Mouse (Mus musculus) hindbrain, embryonic 10.5 days (tissue): ENCODE measurements around the gene Oprm1. TPM values are rescaled to one million over a fixed set of nuclear protein-coding genes. Genes with fewer than 3 reads are reported as not detected.

Experiments used
- DNase-seq: peaks from one replicate; pipeline ENCODE4 v3.0.0-alpha.2; 2017; ENCODE audit warnings: low spot score
- H3K27ac ChIP-seq: fragments of 300-500 bp; sonication (generic); 2 replicates; pipeline ENCODE4 v1.5.1; 2016; ENCODE audit warnings: mild to moderate bottlenecking, moderate library complexity
- H3K27me3 ChIP-seq: fragments of 300-500 bp; sonication (generic); 2 replicates; pipeline ENCODE4 v1.6.1; 2016; ENCODE audit warnings: mild to moderate bottlenecking; ENCODE audit not compliant: poor library complexity, insufficient read depth, severe bottlenecking
- H3K36me3 ChIP-seq: fragments of 300-500 bp; sonication (generic); 2 replicates; pipeline ENCODE4 v1.6.1; 2016; ENCODE audit warnings: mild to moderate bottlenecking, moderate library complexity
- H3K4me1 ChIP-seq: fragments of 300-500 bp; sonication (generic); replicated peaks from 2 replicates; pipeline ENCODE4 v1.6.1; 2016; ENCODE audit warnings: mild to moderate bottlenecking
- H3K4me3 ChIP-seq: fragments of 300-500 bp; sonication (generic); 2 replicates; pipeline ENCODE4 v1.5.1; 2016; ENCODE audit warnings: mild to moderate bottlenecking, moderate library complexity
- H3K9me3 ChIP-seq: fragments of 300-500 bp; sonication (generic); 2 replicates; pipeline ENCODE4 v1.6.1; 2016; ENCODE audit warnings: mild to moderate bottlenecking, moderate library complexity
- WGBS: fragments of 180-500 bp; shearing (Covaris S2); methylation state at CpG from one replicate; pipeline ENCODE4 v1.1.7; 2016; 5-methylcytosine and 5-hydroxymethylcytosine counted together
- polyA plus RNA-seq: library from polyadenylated mRNA; unstranded; fragments of >200 nt; fragmentation: Nextera tagmentation; extraction: Ambion mirVana; gene quantifications from 2 replicates; pipeline ENCODE4 v1.2.1, GENCODE M21; 2016

Gene Oprm1
- polyA plus RNA-seq, 1 experiment from 2014 or later = not detected

DNA sequence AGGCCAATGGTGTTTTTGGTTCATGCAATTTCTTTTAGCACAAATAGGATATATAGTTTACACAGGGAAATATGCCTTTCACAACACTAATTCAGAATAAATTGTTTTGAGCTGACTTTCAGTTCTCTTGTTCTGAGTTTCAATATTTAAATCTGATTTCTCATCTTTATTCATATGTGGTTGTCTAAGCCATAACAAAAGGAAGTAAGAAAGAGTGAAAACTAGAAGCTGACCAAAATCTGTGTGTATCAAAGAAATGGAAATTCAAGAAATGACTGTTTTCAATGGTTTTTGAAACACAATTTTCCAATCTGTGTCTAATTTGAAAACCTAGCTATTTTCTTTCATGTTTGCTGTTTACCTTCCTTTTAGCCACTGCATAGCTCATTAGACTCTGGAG lies 282.7 kb downstream of the Oprm1 start:
- no peaks in the 10 kb centered on the region for H3K4me1 ChIP-seq
- no peak overlapping the region for H3K27ac ChIP-seq
- H3K27me3 ChIP-seq = no peaks in the 10 kb centered on the region
- H3K9me3 ChIP-seq = no peaks in the 10 kb centered on the region
- DNase-seq = no peak
- H3K36me3 ChIP-seq = no peaks in the 10 kb centered on the region
- H3K4me3 ChIP-seq = no peak overlapping the region

DNA sequence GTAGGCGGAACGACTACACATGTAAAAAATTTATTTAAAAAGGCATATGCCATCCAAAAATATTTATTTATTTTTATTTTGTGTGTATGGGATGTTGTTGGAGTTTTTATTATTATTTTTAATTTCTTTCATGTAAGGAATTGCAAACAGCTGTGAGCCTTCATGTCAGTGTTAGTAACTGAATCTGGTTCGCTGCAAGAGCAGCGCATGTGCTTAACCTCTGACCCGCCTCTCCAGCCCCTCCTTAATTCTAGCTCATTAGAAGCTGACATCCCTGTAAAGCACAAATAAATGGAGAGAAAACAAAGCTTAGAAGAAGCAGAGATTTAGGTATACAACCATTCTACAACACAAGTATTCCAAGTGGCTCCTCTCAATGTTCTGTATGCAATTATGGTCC lies 285.6 kb downstream of the Oprm1 start:
- no peak overlapping the region for H3K27ac ChIP-seq
- H3K4me3 ChIP-seq = no peak overlapping the region
- H3K4me1 ChIP-seq = no peaks in the 10 kb centered on the region
- no peaks in the 10 kb centered on the region for H3K27me3 ChIP-seq
- H3K36me3 ChIP-seq = no peaks in the 10 kb centered on the region
- 79% methylated on average over 5 of the region's 5 CpGs for WGBS
- no peak for DNase-seq
- H3K9me3 ChIP-seq = no peaks in the 10 kb centered on the region

DNA sequence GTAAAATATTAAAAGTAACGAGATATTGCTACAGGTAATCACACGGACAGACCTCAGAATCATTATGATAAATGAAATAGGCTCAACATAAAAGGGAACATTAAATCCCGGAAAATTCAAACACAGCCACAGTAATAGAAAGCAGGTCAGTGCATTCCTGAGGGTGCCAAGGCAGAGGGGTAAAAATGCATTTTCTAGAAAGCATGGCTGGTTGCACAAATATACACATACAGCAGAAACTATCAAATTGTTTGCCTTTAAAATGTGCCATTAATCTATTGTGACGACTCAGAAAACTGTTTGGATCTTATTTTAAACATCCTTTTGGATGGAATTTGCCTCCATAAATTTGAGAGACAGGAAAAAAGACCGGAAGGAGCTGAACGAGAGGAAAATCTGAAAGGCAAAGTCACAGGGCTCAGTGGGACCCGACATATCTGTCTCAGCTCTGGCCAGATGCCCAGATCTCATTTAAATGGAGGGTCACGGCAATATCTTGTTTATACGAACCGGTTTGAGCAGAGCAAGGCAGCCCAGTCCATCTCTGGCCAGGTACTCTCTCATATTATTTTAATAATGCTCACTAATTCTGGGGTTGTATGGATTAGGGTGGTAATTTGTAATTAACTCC lies 289.1 kb downstream of the Oprm1 start:
- H3K4me1 ChIP-seq = peaks cover 5% of the 10 kb centered on the region
- DNase-seq = no peak

DNA sequence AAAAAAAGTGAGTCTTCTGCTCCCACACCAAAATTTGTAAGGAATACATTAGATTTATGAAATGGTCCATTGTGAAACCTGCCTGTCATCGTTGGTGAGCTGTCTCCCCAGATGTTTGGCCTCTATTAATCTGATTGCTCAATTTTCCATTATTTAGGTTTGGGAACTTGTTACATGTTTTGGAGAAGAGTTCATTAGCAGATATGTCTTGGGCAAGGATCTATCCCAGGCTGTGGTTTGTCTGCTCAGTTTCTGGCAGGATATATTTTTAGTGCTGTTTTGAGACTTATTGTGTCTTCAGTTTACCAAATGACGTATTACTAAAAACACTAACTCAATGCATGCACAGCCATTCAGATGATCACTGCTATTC lies 289.6 kb downstream of the Oprm1 start:
- no peaks in the 10 kb centered on the region for H3K9me3 ChIP-seq
- H3K4me3 ChIP-seq = no peak overlapping the region
- no peaks in the 10 kb centered on the region for H3K36me3 ChIP-seq
- DNase-seq = no peak
- H3K27me3 ChIP-seq = no peaks in the 10 kb centered on the region
- peaks cover 10% of the 10 kb centered on the region for H3K4me1 ChIP-seq
- no peak overlapping the region for H3K27ac ChIP-seq
- WGBS = 85% methylated on average over 2 of the region's 2 CpGs

More for the DNA sequence above, 289.1 kb downstream of the Oprm1 start:
- Histone ChIP-seq H3K27me3 (no peaks in the 10 kb centered on the region), H3K4me3 (no peak overlapping the region), H3K9me3 (no peaks in the 10 kb centered on the region), H3K27ac (no peak overlapping the region), H3K36me3 (no peaks in the 10 kb centered on the region)
- WGBS = 86% methylated on average over 10 of the region's 10 CpGs

DNA sequence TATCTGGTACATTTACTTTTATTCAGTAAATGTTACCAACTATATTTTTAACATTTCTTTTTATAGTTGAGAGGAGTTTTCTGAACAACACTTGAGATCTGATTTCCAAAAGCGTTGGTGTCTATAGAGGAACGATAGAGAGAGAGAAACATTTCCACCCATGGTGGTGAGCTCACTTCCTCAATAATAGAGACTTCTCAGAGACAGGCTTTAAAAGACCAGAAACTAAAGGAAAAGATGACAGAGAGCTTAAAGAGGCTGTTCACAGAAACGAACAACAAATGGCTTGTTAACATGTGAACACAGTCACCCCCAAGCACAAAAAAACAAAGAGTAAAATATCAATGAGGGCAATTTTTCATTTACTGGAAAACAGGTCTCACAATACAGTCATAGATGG lies 291.6 kb downstream of the Oprm1 start:
- DNase-seq = no peak
- no peaks in the 10 kb centered on the region for H3K36me3 ChIP-seq
- 89% methylated on average over 3 of the region's 3 CpGs for WGBS

GRCm38 (mm10) chr10:7052315-7053017 lies 294.2 kb downstream of the Oprm1 start, which contains the start of gene Ipcef1:
Ipcef1 (minus strand) TSS chr10:7052478.
- Histone ChIP-seq H3K4me1 (peaks cover 10% of the 10 kb centered on the region), H3K4me3 (no peak within 1 kb of the TSS), H3K9me3 (no peaks in the 10 kb centered on the region), H3K27me3 (no peaks in the 10 kb centered on the region), H3K36me3 (no peaks in the 10 kb centered on the region), H3K27ac (peak within 1 kb of the TSS; percentile 70)
- peak; percentile 27 for DNase-seq
- WGBS = 21% methylated on average over 12 of the region's 12 CpGs

More for the DNA sequence above, 291.6 kb downstream of the Oprm1 start:
- Histone ChIP-seq H3K9me3 (no peaks in the 10 kb centered on the region), H3K4me3 (no peak overlapping the region), H3K27me3 (no peaks in the 10 kb centered on the region), H3K27ac (no peak overlapping the region), H3K4me1 (peaks cover 10% of the 10 kb centered on the region)

- H3K4me3 ChIP-seq = no peak overlapping the region
- no peak overlapping the region for H3K27ac ChIP-seq
- H3K36me3 ChIP-seq = no peaks in the 10 kb centered on the region
- no peaks in the 10 kb centered on the region for H3K9me3 ChIP-seq
- H3K4me1 ChIP-seq = peaks cover 10% of the 10 kb centered on the region
- H3K27me3 ChIP-seq = no peaks in the 10 kb centered on the region
- no peak for DNase-seq
- 75% methylated on average over 6 of the region's 6 CpGs for WGBS
These were observed 296.4 kb downstream of the Oprm1 start for GRCm38 (mm10) chr10:7054560-7055205.

- no peaks in the 10 kb centered on the region for H3K27me3 ChIP-seq
- no peak overlapping the region for H3K4me3 ChIP-seq
- 93% methylated on average over 1 of the region's 1 CpGs for WGBS
- peaks cover 4% of the 10 kb centered on the region for H3K4me1 ChIP-seq
- H3K27ac ChIP-seq = no peak overlapping the region
- DNase-seq = no peak
- H3K36me3 ChIP-seq = no peaks in the 10 kb centered on the region
- H3K9me3 ChIP-seq = no peaks in the 10 kb centered on the region
These were observed 299.2 kb downstream of the Oprm1 start for GRCm38 (mm10) chr10:7057546-7057945.

- H3K27me3 ChIP-seq = no peaks in the 10 kb centered on the region
- no peaks in the 10 kb centered on the region for H3K36me3 ChIP-seq
- no peak for DNase-seq
- no peak overlapping the region for H3K27ac ChIP-seq
- WGBS = 68% methylated on average over 5 of the region's 5 CpGs
- H3K9me3 ChIP-seq = no peaks in the 10 kb centered on the region
- H3K4me3 ChIP-seq = no peak overlapping the region
- no peaks in the 10 kb centered on the region for H3K4me1 ChIP-seq
These were observed 302.0 kb downstream of the Oprm1 start for GRCm38 (mm10) chr10:7060326-7060725.

GRCm38 (mm10) chr10:7062993-7063392 lies 304.7 kb downstream of the Oprm1 start:
- no peaks in the 10 kb centered on the region for H3K9me3 ChIP-seq
- 88% methylated on average over 7 of the region's 7 CpGs for WGBS
- H3K27me3 ChIP-seq = no peaks in the 10 kb centered on the region
- H3K4me3 ChIP-seq = no peak overlapping the region
- no peaks in the 10 kb centered on the region for H3K4me1 ChIP-seq
- no peak for DNase-seq
- no peaks in the 10 kb centered on the region for H3K36me3 ChIP-seq
- H3K27ac ChIP-seq = no peak overlapping the region

DNA sequence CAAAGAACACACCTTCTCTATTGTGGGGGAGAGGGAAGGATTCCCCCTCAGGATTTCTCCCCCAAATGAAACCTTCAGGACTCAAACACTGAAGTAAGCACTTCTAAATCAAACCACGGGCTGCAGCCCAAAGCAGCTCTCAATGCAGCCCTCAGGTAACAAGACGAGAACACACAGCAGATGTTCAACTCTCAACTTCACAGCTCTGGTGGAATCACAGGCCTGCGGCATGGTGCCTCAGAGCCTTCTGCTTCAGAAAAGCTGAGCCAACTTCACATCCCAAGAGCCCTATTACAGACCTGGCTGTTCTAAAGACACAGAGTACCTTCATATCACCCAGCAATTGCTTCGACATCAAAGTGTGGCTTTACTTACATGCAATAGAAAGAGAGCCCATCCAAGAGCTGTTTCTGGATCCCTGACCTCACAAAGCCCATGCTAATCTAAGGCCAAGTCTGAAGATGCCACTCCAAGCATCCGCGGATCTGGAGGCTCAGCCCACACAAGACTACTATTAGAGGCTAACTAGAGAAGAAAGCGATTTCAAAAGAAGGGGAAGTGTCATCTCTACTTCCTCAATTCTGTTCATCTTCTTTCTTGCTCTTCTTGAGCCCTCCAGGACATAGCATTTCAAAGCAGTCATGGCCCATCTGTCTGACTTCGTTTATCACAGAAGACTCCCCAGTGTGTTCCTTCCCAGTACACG lies 305.6 kb downstream of the Oprm1 start:
- Histone ChIP-seq H3K36me3 (no peaks in the 10 kb centered on the region), H3K4me3 (no peak overlapping the region), H3K4me1 (no peaks in the 10 kb centered on the region), H3K9me3 (no peaks in the 10 kb centered on the region), H3K27me3 (no peaks in the 10 kb centered on the region), H3K27ac (no peak overlapping the region)
- DNase-seq = no peak
- WGBS = 87% methylated on average over 9 of the region's 9 CpGs

- Histone ChIP-seq H3K27me3 (no peaks in the 10 kb centered on the region), H3K36me3 (no peaks in the 10 kb centered on the region), H3K4me1 (no peaks in the 10 kb centered on the region; the same call in 1 of the 2 replicates), H3K4me3 (no peak overlapping the region), H3K9me3 (no peaks in the 10 kb centered on the region), H3K27ac (no peak overlapping the region)
- no peak for DNase-seq
- 65% methylated on average over 12 of the region's 12 CpGs for WGBS
These were observed 310.3 kb downstream of the Oprm1 start for GRCm38 (mm10) chr10:7068608-7069007.

DNA sequence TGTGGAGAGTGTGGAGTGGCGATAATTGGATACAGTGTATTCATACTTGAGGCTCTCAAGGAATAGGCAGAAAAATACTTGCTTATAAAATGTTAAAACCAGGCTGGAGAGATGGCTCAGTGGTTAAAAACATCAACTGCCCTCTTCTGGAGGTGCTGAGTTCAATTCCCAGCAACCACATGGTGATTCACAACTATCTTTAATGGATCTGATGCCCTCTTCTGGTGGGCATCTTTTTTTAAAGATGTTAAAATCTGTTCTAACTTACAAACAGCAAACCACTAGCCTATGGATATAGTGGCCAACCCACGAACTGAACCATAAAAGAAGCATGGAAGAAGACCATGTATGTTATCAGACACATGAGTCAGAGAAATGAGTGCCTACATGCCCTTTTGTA lies 310.8 kb downstream of the Oprm1 start:
- no peak for DNase-seq
- H3K27me3 ChIP-seq = no peaks in the 10 kb centered on the region
- H3K36me3 ChIP-seq = no peaks in the 10 kb centered on the region
- WGBS = 84% methylated on average over 2 of the region's 2 CpGs
- no peaks in the 10 kb centered on the region; the same call in 1 of the 2 replicates for H3K4me1 ChIP-seq
- H3K27ac ChIP-seq = no peak overlapping the region
- no peaks in the 10 kb centered on the region for H3K9me3 ChIP-seq
- H3K4me3 ChIP-seq = no peak overlapping the region
